Mouse (Mus musculus) forebrain, embryonic 10.5 days (tissue): Measurements from ENCODE around the gene Pdx1. TPM values are rescaled to one million over a fixed set of nuclear protein-coding genes. Genes with fewer than 3 reads are reported as not detected.

Experiments
- DNase-seq: peaks from one replicate; pipeline ENCODE4 v3.0.0-alpha.2; 2017; ENCODE audit warnings: low spot score; ENCODE audit errors: extremely low spot score
- H3K27ac ChIP-seq: fragments of 300-500 bp; sonication (generic); 2 replicates; pipeline ENCODE4 v1.5.1; 2016; ENCODE audit warnings: mild to moderate bottlenecking
- H3K27me3 ChIP-seq: fragments of 300-500 bp; sonication (generic); 2 replicates; pipeline ENCODE4 v1.6.1; 2016; ENCODE audit warnings: mild to moderate bottlenecking; ENCODE audit not compliant: poor library complexity, severe bottlenecking
- H3K36me3 ChIP-seq: fragments of 300-500 bp; sonication (generic); replicated peaks from 2 replicates; pipeline ENCODE4 v1.6.1; 2016; ENCODE audit warnings: mild to moderate bottlenecking, moderate library complexity
- H3K4me1 ChIP-seq: fragments of 300-500 bp; sonication (generic); 2 replicates; pipeline ENCODE4 v1.6.1; 2016
- H3K4me3 ChIP-seq: fragments of 300-500 bp; sonication (generic); 2 replicates; pipeline ENCODE4 v1.5.1; 2016; ENCODE audit warnings: mild to moderate bottlenecking, moderate library complexity
- H3K9me3 ChIP-seq: fragments of 300-500 bp; sonication (generic); 2 replicates; pipeline ENCODE4 v1.6.1; 2016; ENCODE audit warnings: mild to moderate bottlenecking, moderate library complexity
- WGBS: fragments of 180-500 bp; shearing (Covaris S2); methylation state at CpG from one replicate; pipeline ENCODE4 v1.1.7; 2016; 5-methylcytosine and 5-hydroxymethylcytosine counted together
- polyA plus RNA-seq: library from polyadenylated mRNA; unstranded; fragments of >200 nt; fragmentation: Nextera tagmentation; extraction: Ambion mirVana; gene quantifications from 2 replicates; pipeline ENCODE4 v1.2.1, GENCODE M21; 2016

The Pdx1 gene
- polyA plus RNA-seq, 1 experiment from 2014 or later: not detected

GRCm38 (mm10) chr5:147305856-147306637 lies 36.3 kb downstream of the Pdx1 start:
- Histone ChIP-seq H3K27me3 (peaks cover 100% of the 10 kb centered on the region), H3K4me3 (no peak overlapping the region; the same call in 1 of the 2 replicates), H3K36me3 (no peaks in the 10 kb centered on the region), H3K4me1 (peaks cover 30% of the 10 kb centered on the region), H3K9me3 (no peaks in the 10 kb centered on the region), H3K27ac (no peak overlapping the region)
- WGBS: under 1% methylated on average over 58 of the region's 58 CpGs
- peak; percentile 34 for DNase-seq

- Histone ChIP-seq H3K4me1 (peaks cover 24% of the 10 kb centered on the region), H3K4me3 (no peak within 1 kb of the TSS; the same call in 1 of the 2 replicates), H3K27ac (no peak within 1 kb of the TSS), H3K9me3 (no peaks in the 10 kb centered on the region), H3K36me3 (no peaks in the 10 kb centered on the region), H3K27me3 (peaks cover 100% of the 10 kb centered on the region)
- DNase-seq: peak; percentile 42
- under 1% methylated on average over 63 of the region's 63 CpGs for WGBS
These were observed 37.1 kb downstream of the Pdx1 start, which contains the start of gene Cdx2 for GRCm38 (mm10) chr5:147306638-147307397. Gene Cdx2, minus strand, starts transcription at chr5:147307270.

GRCm38 (mm10) chr5:147307398-147307785 lies 37.6 kb downstream of the Pdx1 start:
- 1% methylated on average over 12 of the region's 12 CpGs for WGBS
- DNase-seq: no peak
- peaks cover 24% of the 10 kb centered on the region for H3K4me1 ChIP-seq
- H3K4me3 ChIP-seq: no peak overlapping the region
- no peaks in the 10 kb centered on the region for H3K9me3 ChIP-seq
- peaks cover 100% of the 10 kb centered on the region for H3K27me3 ChIP-seq
- no peak overlapping the region for H3K27ac ChIP-seq
- no peaks in the 10 kb centered on the region for H3K36me3 ChIP-seq

- DNase-seq: no peak
- H3K4me1 ChIP-seq: peaks cover 24% of the 10 kb centered on the region
- no peak overlapping the region for H3K27ac ChIP-seq
- H3K27me3 ChIP-seq: peaks cover 100% of the 10 kb centered on the region
- no peak overlapping the region for H3K4me3 ChIP-seq
- H3K9me3 ChIP-seq: no peaks in the 10 kb centered on the region
- H3K36me3 ChIP-seq: no peaks in the 10 kb centered on the region
- 5% methylated on average over 9 of the region's 9 CpGs for WGBS
These were observed 38.7 kb downstream of the Pdx1 start for GRCm38 (mm10) chr5:147308451-147308850.

- Histone ChIP-seq H3K4me1 (peaks cover 19% of the 10 kb centered on the region), H3K4me3 (no peak overlapping the region), H3K27ac (no peak overlapping the region), H3K36me3 (no peaks in the 10 kb centered on the region), H3K27me3 (peaks cover 100% of the 10 kb centered on the region), H3K9me3 (no peaks in the 10 kb centered on the region)
- 0% methylated on average over 2 of the region's 2 CpGs for WGBS
- no peak for DNase-seq
These were observed 40.0 kb downstream of the Pdx1 start for GRCm38 (mm10) chr5:147309786-147310185.

- Histone ChIP-seq H3K4me3 (no peak overlapping the region), H3K4me1 (peaks cover 12% of the 10 kb centered on the region), H3K36me3 (no peaks in the 10 kb centered on the region), H3K27ac (no peak overlapping the region), H3K27me3 (peaks cover 100% of the 10 kb centered on the region), H3K9me3 (no peaks in the 10 kb centered on the region)
- peak; percentile 31 for DNase-seq
- WGBS: under 1% methylated on average over 27 of the region's 27 CpGs
These were observed 43.3 kb downstream of the Pdx1 start for GRCm38 (mm10) chr5:147312830-147313685.

GRCm38 (mm10) chr5:147314646-147315431 lies 45.1 kb downstream of the Pdx1 start:
- WGBS: under 1% methylated on average over 39 of the region's 39 CpGs
- Histone ChIP-seq H3K27me3 (peaks cover 100% of the 10 kb centered on the region), H3K4me3 (no peak overlapping the region), H3K27ac (no peak overlapping the region), H3K9me3 (no peaks in the 10 kb centered on the region), H3K4me1 (peaks cover 12% of the 10 kb centered on the region), H3K36me3 (no peaks in the 10 kb centered on the region)
- DNase-seq: no peak

GRCm38 (mm10) chr5:147315432-147316075 lies 45.8 kb downstream of the Pdx1 start:
- Histone ChIP-seq H3K4me1 (peaks cover 12% of the 10 kb centered on the region), H3K36me3 (no peaks in the 10 kb centered on the region), H3K9me3 (no peaks in the 10 kb centered on the region), H3K27me3 (peaks cover 100% of the 10 kb centered on the region), H3K27ac (no peak overlapping the region), H3K4me3 (no peak overlapping the region)
- DNase-seq: no peak
- under 1% methylated on average over 25 of the region's 25 CpGs for WGBS

- H3K27ac ChIP-seq: no peak overlapping the region
- H3K4me1 ChIP-seq: peaks cover 12% of the 10 kb centered on the region
- no peak for DNase-seq
- H3K27me3 ChIP-seq: peaks cover 100% of the 10 kb centered on the region
- H3K36me3 ChIP-seq: no peaks in the 10 kb centered on the region
- no peaks in the 10 kb centered on the region for H3K9me3 ChIP-seq
- H3K4me3 ChIP-seq: no peak overlapping the region
- WGBS: 3% methylated on average over 7 of the region's 7 CpGs
These were observed 47.6 kb downstream of the Pdx1 start for GRCm38 (mm10) chr5:147317321-147317720.

GRCm38 (mm10) chr5:147317991-147318390 lies 48.2 kb downstream of the Pdx1 start:
- Histone ChIP-seq H3K4me1 (peaks cover 12% of the 10 kb centered on the region), H3K9me3 (no peaks in the 10 kb centered on the region), H3K4me3 (no peak overlapping the region), H3K27ac (no peak overlapping the region), H3K36me3 (no peaks in the 10 kb centered on the region), H3K27me3 (peaks cover 100% of the 10 kb centered on the region)
- no peak for DNase-seq
- 19% methylated on average over 7 of the region's 7 CpGs for whole genome bisulfite sequencing

GRCm38 (mm10) chr5:147319653-147320052 lies 49.9 kb downstream of the Pdx1 start:
- no peak for DNase-seq
- Histone ChIP-seq H3K4me1 (peaks cover 10% of the 10 kb centered on the region), H3K36me3 (no peaks in the 10 kb centered on the region), H3K9me3 (no peaks in the 10 kb centered on the region), H3K27ac (no peak overlapping the region), H3K4me3 (no peak overlapping the region), H3K27me3 (peaks cover 88% of the 10 kb centered on the region)
